Mouse (Mus musculus): Measurements from ENCODE around the gene Apol9a.

Apol9a gene

DNA sequence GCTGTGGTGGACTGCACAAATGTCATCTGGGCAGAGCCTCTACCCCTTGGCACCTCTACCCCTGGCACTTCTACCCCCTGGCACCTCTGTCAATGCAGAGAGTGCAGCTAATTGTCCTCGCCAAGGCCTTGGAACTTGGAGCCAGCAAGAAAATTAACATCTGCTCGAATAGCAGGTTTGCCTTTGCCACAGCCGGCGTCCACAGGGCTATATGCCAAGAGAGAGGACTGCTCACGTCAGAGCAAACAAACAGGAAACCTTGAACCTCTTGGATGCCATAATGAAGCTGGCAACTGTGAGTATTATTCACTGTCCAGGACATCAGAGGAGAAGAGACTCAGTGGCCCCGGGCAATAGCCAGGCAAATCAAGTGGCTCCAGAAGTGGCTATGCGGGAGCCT is 34.0 kb downstream of the Apol9a start:
- DNase-seq (ENCODE audit: low spot score in 2 of 2), result no peak

DNA sequence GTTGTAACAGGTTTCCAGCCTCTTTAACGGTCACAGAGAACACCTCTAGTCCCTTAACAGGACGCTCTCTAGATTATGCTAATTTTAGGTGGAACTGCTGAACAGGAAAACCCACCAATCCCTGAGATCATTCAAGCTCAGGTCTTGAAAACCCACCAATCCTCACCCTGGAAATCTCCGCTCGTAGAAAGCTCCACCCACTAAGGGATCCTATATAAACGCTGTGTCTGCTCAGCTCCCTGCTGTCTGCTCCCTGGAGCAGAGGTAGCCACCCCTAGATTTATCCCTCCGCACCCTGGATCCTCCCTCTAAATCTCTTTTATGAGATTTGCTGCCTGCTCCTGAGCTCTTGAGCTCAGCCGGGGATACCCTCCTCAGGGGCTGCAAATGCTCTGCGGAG is 40.3 kb downstream of the Apol9a start:
- DNase-seq (ENCODE audit: low spot score in 2 of 2), result no peak

GRCm38 (mm10) chr15:77369981-77370380 is 41.0 kb downstream of the Apol9a start:
- DNase-seq (ENCODE audit: low spot score in 2 of 2), result no peak

DNA sequence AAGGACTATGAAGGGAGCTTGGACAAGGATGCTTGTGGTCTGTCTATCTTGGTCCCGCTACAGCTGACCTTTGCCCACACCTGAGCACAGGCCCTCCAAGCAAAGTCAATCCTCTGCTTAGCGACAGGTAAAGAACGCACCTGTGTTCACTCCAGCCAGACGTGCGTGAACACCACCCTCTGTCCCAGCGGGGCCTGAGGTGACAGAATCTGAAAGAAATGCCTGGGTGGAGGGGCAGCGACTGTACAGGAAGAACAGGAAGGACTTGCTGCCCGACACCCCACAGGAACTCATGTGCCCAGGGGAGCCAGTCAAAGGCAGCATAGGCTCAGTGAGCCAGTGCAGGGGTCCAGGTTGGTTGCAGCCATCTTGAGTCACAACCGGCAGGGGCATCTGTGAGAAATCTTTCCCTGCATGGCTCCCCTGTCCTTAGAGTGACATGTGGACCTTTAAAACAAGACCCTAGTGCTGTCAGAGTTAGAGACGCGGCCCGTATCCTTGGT is 42.1 kb downstream of the Apol9a start:
- DNase-seq (ENCODE audit: low spot score in 2 of 2), result no peak

DNA sequence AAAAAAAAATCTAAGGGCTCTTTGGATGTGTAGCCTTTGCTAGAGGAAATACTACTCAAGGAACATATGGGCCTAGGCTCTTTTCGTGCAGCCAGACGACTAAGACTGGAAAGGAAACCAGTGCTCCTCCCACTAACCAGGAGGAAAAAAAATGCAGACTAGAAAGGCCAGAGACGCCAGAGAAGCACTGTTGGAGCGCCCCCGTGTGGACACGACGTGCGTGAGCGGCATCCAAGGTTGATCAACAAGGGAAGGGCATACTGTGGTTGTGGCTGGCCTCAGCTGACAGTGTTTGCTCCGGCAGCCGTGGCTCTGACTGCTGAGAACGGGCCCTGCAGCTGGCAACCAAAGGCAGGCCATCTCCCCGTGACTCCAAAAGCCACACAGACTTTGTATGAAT is 42.8 kb downstream of the Apol9a start:
- DNase-seq (ENCODE audit: low spot score in 2 of 2), result peak; percentile 81 to 85

DNA sequence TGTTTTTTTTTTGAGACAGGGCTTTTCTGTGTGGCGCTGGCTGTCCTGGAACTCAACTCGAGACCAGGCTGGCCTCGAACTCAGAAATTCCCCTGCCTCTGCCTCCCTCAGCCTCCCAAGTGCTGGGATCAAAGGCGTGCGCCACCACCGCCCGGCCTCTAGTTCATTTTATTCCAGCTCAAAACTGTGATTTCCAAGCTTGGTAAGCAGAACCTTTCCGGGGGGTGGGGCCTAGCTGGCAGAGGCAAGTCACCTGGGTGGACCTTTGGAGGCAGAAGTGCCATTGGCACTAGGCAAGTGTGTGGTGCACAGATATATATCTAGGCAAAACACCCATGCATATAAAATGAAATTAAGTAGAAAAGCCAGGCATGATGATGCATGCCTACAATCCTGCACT is 43.4 kb downstream of the Apol9a start:
- no peak for DNase-seq (ENCODE audit: low spot score in 2 of 2)

GRCm38 (mm10) chr15:77366706-77367484 is 44.0 kb downstream of the Apol9a start:
- DNase-seq (ENCODE audit: low spot score in 2 of 2), result peak; percentile 17 to 39

GRCm38 (mm10) chr15:77365700-77366570 is 45.0 kb downstream of the Apol9a start:
- no peak for DNase-seq (ENCODE audit: low spot score in 2 of 2)

- no peak for DNase-seq (ENCODE audit: low spot score in 2 of 2)
These were observed 46.9 kb downstream of the Apol9a start for GRCm38 (mm10) chr15:77364026-77364425.

DNA sequence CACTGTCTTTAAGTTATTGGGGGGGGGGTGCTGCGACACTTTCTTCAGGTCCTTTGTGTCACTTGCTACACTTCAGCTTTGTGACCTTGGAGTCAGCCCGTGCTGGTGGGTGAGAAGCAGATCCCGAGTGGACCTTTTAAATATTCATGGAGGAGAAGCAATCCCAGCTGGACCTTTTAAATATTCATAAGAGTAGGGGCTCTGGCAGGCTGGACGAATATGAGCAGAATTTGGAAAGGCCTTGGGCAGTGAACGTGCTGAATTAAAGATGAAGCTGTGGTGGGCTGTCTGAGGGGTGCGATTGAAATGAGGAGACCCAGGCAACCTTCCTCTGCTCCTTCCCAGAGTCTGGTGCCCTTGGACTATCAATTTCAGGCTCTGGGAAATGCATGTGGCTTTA is 47.4 kb downstream of the Apol9a start:
- no peak for DNase-seq (ENCODE audit: low spot score in 2 of 2)

GRCm38 (mm10) chr15:77362952-77363351 is 48.0 kb downstream of the Apol9a start:
- DNase-seq (ENCODE audit: low spot score in 2 of 2), result no peak

- DNase-seq (ENCODE audit: low spot score in 2 of 2), result no peak
These were observed 51.0 kb downstream of the Apol9a start for GRCm38 (mm10) chr15:77359905-77360304.

- DNase-seq (ENCODE audit: low spot score in 2 of 2), result no peak
These were observed 51.4 kb downstream of the Apol9a start for GRCm38 (mm10) chr15:77359486-77359885.

DNA sequence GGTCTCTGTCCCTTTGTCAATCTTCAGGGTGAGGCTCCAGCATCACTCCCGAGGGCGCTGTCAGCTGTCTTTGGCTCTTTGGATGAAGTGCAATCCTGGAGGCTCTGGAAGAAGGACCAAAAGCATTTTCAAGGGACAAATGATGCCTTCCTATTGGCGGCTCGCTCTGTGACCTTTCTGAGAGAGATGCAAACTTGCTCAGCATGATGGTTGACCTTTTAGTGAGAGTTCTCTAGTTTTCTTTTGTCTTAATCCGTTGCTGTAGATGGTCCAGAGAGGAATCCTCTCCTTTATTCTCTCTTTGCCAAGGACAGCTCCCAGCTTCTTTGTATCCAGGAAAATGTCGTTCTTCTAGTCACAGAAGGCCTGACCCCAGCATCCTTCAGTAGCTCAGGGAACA is 51.9 kb downstream of the Apol9a start:
- no peak for DNase-seq (ENCODE audit: low spot score in 2 of 2)

GRCm38 (mm10) chr15:77358320-77359040 is 52.5 kb downstream of the Apol9a start:
- DNase-seq (ENCODE audit: low spot score in 2 of 2), result peak; percentile 28 to 55

DNA sequence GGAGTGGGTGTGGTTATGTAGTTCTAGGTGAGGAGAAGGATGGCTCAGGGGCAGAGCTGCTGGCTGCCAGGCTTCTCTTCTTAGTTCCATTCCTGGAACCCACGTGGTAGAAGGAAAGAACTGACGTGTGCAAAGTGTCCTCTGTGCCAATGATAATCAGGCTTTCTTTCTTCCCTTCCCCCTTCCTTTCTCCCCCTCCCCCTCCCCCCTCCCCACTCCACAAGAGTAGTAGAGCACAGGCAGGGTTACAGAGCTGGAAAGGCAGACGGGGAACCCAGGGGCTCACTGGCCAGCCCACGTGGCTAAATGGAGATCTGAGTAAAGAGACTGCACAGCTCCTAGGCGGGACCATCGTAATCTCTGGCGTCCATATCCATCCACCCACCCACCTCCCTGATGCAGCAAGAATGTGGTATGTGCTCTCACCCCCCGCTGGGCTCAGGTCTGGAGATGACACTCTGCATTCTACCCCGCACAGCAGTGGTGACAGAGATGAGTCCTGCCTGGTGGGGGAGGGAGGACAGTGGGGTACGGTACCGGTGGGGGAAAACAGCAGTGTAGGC is 54.6 kb downstream of the Apol9a start:
- no peak for DNase-seq (ENCODE audit: low spot score in 2 of 2)

DNA sequence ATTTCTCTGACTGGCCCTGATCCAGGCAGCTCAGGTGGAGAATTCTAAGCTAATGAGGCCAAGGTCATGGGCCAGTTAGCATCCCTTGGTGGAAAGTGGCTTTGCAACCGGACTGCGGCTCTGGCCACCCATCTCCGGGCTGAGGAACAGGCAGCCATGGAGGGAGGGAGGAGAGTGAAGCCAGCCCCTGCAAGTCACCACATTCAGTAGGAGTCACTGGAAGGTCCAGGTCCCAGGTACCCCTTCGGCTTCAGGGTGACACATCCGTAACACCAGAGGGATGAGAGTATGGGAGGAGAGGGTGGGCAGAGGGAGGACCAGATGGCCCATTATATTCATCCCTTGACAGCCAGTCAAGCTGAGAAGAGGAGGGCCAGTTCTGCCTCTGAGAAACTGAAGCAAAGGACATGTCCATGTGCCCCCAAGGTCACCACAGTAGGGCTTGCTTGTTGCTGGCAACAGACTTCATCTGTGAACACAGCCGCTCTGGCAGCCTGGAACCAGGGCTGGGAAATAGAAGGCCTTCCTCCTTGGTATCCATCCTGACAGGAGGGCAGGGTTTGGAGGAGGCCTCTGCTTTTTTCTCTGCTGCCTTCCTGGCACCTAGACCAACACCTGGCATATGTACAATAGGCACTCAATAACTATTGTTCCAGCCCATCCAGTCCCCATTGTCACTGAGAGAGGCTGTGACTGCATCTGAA is 55.9 kb downstream of the Apol9a start:
- no peak for DNase-seq (ENCODE audit: low spot score in 2 of 2)

DNA sequence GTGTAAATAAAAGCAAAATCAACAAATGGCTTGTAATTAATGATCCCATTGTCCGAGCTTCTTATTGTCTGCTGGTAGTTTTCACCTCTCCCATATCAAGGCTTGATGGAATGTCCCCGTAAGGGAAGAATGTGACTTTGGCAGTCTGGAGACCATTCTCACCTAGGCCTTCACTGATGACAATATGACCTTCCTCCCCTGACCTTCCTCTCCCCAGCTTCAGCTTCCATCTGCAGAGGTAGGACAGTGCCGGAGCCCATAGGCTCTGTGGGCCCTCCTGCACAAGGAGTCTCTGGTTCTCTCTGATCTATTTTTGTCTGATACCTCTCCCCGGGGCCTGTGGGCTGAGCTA is 56.5 kb downstream of the Apol9a start:
- DNase-seq (ENCODE audit: low spot score in 2 of 2), result no peak
